Mouse (Mus musculus): ENCODE results near the gene Aox1. TPM values are rescaled to one million over a fixed set of nuclear protein-coding genes. Genes with fewer than 3 reads are reported as not detected.

The Aox1 gene
- total and polyA plus RNA-seq, 3 experiments: 0.04 to 0.24 TPM; not detected in 1

GRCm38 (mm10) chr1:58056939-58057338 lies 27.2 kb downstream of the Aox1 start:
- Histone ChIP-seq H3K4me3 (ENCODE audit: control insufficient read depth in 1 of 2, insufficient read depth in 1 of 2, low read depth in 2 of 2, low read length in 2 of 2) (no peak overlapping the region), H3K27ac (ENCODE audit: control insufficient read depth, low read depth, low read length) (no peak overlapping the region), H3K9ac (ENCODE audit: control insufficient read depth, low read depth, low read length, poor library complexity, severe bottlenecking) (no peak overlapping the region)

GRCm38 (mm10) chr1:58058846-58059245 lies 29.1 kb downstream of the Aox1 start:
- DNase-seq (ENCODE audit: low read depth, low spot score): no peak
- TF ChIP-seq ZNF384 (IDR thresholded peaks at IDR 0.05; ENCODE audit: low read depth, low read length): no peak
- Histone ChIP-seq H3K79me2 (ENCODE audit: control insufficient read depth, insufficient read depth, low read length, poor library complexity) (no peaks in the 10 kb centered on the region), H3K27me3 (ENCODE audit: control insufficient read depth in 1 of 2, insufficient read depth in 2 of 2, low read length in 2 of 2) (no peaks in the 10 kb centered on the region), H3K9me3 (replicated peaks; ENCODE audit: insufficient read depth, low read length) (no peaks in the 10 kb centered on the region), H3K9ac (ENCODE audit: control insufficient read depth, low read depth, low read length, poor library complexity, severe bottlenecking) (no peak overlapping the region), H3K36me3 (ENCODE audit: control insufficient read depth in 1 of 2, insufficient read depth in 2 of 2, low read length in 2 of 2) (no peaks in the 10 kb centered on the region), H3K4me1 (ENCODE audit: control insufficient read depth in 1 of 2, insufficient read depth in 2 of 2, low read length in 2 of 2) (no peaks in the 10 kb centered on the region), H3K4me3 (ENCODE audit: control insufficient read depth in 1 of 2, insufficient read depth in 1 of 2, low read depth in 2 of 2, low read length in 2 of 2) (no peak overlapping the region), H3K27ac (ENCODE audit: control insufficient read depth, low read depth, low read length) (no peak overlapping the region)

More at GRCm38 (mm10) chr1:58056939-58057338, 27.2 kb downstream of the Aox1 start:
- Histone ChIP-seq H3K36me3 (ENCODE audit: control insufficient read depth in 1 of 2, insufficient read depth in 2 of 2, low read length in 2 of 2) (no peaks in the 10 kb centered on the region), H3K4me1 (ENCODE audit: control insufficient read depth in 1 of 2, insufficient read depth in 2 of 2, low read length in 2 of 2) (no peaks in the 10 kb centered on the region), H3K9me3 (replicated peaks; ENCODE audit: insufficient read depth, low read length) (no peaks in the 10 kb centered on the region), H3K27me3 (ENCODE audit: control insufficient read depth in 1 of 2, insufficient read depth in 2 of 2, low read length in 2 of 2) (no peaks in the 10 kb centered on the region), H3K79me2 (ENCODE audit: control insufficient read depth, insufficient read depth, low read length, poor library complexity) (no peaks in the 10 kb centered on the region)
- no peak for TF ChIP-seq UBTF (IDR thresholded peaks at IDR 0.05; ENCODE audit: borderline replicate concordance, insufficient read depth, low read depth, low read length)
- TF ChIP-seq HCFC1 (IDR thresholded peaks at IDR 0.05; ENCODE audit: low read depth, low read length): no peak
- TF ChIP-seq MAX (IDR thresholded peaks at IDR 0.05; ENCODE audit: low read length): no peak
- no peak for DNase-seq (ENCODE audit: low read depth, low spot score)

- no peak for DNase-seq (ENCODE audit: low read depth, low spot score)
- no peak overlapping the region for H3K9ac ChIP-seq (ENCODE audit: control insufficient read depth, low read depth, low read length, poor library complexity, severe bottlenecking)
- no peak overlapping the region for H3K4me3 ChIP-seq (ENCODE audit: control insufficient read depth in 1 of 2, insufficient read depth in 1 of 2, low read depth in 2 of 2, low read length in 2 of 2)
- no peaks in the 10 kb centered on the region for H3K79me2 ChIP-seq (ENCODE audit: control insufficient read depth, insufficient read depth, low read length, poor library complexity)
- TF ChIP-seq MYB (IDR thresholded peaks at IDR 0.05; ENCODE audit: low read depth, low read length) (no peak), KAT2A (conservative IDR thresholded peaks at IDR 0.05; ENCODE audit: low read depth, low read length) (no peak)
- no peak overlapping the region for H3K27ac ChIP-seq (ENCODE audit: control insufficient read depth, low read depth, low read length)
- no peaks in the 10 kb centered on the region for H3K27me3 ChIP-seq (ENCODE audit: control insufficient read depth in 1 of 2, insufficient read depth in 2 of 2, low read length in 2 of 2)
- no peaks in the 10 kb centered on the region for H3K4me1 ChIP-seq (ENCODE audit: control insufficient read depth in 1 of 2, insufficient read depth in 2 of 2, low read length in 2 of 2)
- no peaks in the 10 kb centered on the region for H3K9me3 ChIP-seq (replicated peaks; ENCODE audit: insufficient read depth, low read length)
- H3K36me3 ChIP-seq (ENCODE audit: control insufficient read depth in 1 of 2, insufficient read depth in 2 of 2, low read length in 2 of 2): no peaks in the 10 kb centered on the region
Observed at GRCm38 (mm10) chr1:58062131-58062530, 32.4 kb downstream of the Aox1 start.

GRCm38 (mm10) chr1:58065151-58065550 lies 35.4 kb downstream of the Aox1 start:
- TF ChIP-seq CHD1 (IDR thresholded peaks at IDR 0.05; ENCODE audit: low read depth, low read length) (no peak), RCOR1 (IDR thresholded peaks at IDR 0.05; ENCODE audit: low read depth, low read length) (no peak)
- no peaks in the 10 kb centered on the region for H3K9me3 ChIP-seq (replicated peaks; ENCODE audit: insufficient read depth, low read length)
- H3K27me3 ChIP-seq (ENCODE audit: control insufficient read depth in 1 of 2, insufficient read depth in 2 of 2, low read length in 2 of 2): no peaks in the 10 kb centered on the region
- no peak overlapping the region for H3K9ac ChIP-seq (ENCODE audit: control insufficient read depth, low read depth, low read length, poor library complexity, severe bottlenecking)
- no peak for DNase-seq (ENCODE audit: low read depth, low spot score)
- H3K27ac ChIP-seq (ENCODE audit: control insufficient read depth, low read depth, low read length): no peak overlapping the region
- no peak overlapping the region for H3K4me3 ChIP-seq (ENCODE audit: control insufficient read depth in 1 of 2, insufficient read depth in 1 of 2, low read depth in 2 of 2, low read length in 2 of 2)
- no peaks in the 10 kb centered on the region for H3K79me2 ChIP-seq (ENCODE audit: control insufficient read depth, insufficient read depth, low read length, poor library complexity)
- H3K4me1 ChIP-seq (ENCODE audit: control insufficient read depth in 1 of 2, insufficient read depth in 2 of 2, low read length in 2 of 2): no peaks in the 10 kb centered on the region
- no peaks in the 10 kb centered on the region for H3K36me3 ChIP-seq (ENCODE audit: control insufficient read depth in 1 of 2, insufficient read depth in 2 of 2, low read length in 2 of 2)
